Mouse (Mus musculus): ENCODE results near the gene Rln1. TPM values are rescaled to one million over a fixed set of nuclear protein-coding genes. Genes with fewer than 3 reads are reported as not detected.

Gene Rln1
- total and polyA plus RNA-seq, 3 experiments: 0.11 TPM; not detected in 2

- no peak for DNase-seq (ENCODE audit: low spot score)
- peaks cover 45% of the 10 kb centered on the region for H3K36me3 ChIP-seq (replicated peaks)
- H3K27me3 ChIP-seq (ENCODE audit: insufficient read depth, low read length): no peaks in the 10 kb centered on the region
- no peak for TF ChIP-seq TAL1 (conservative IDR thresholded peaks at IDR 0.05; ENCODE audit: low read depth, low read length)
- no peak for TF ChIP-seq GATA1 (IDR thresholded peaks at IDR 0.05; ENCODE audit: borderline replicate concordance, low read length)
- TF ChIP-seq CTCF (IDR thresholded peaks at IDR 0.05; ENCODE audit: low read depth, low read length): no peak
- TF ChIP-seq POLR2AphosphoS5 (IDR thresholded peaks at IDR 0.05; ENCODE audit: insufficient replicate concordance, low read depth, low read length): no peak
- TF ChIP-seq GATA2 (IDR thresholded peaks at IDR 0.05; ENCODE audit: borderline replicate concordance, low read depth, low read length): no peak
- no peak overlapping the region for H3K4me3 ChIP-seq (ENCODE audit: low read depth, low read length)
- no peaks in the 10 kb centered on the region for H3K9me3 ChIP-seq (replicated peaks)
- no peak for ATAC-seq (ENCODE audit: extremely low read depth, insufficient number of reproducible peaks, low FRiP score, poor library complexity, severe bottlenecking)
- peaks cover 45% of the 10 kb centered on the region for H3K4me1 ChIP-seq (ENCODE audit: insufficient read depth, low read depth, low read length)
Measured at GRCm38 (mm10) chr19:29372621-29373020, 38.2 kb upstream of the Rln1 start.

GRCm38 (mm10) chr19:29372138-29372537 lies 37.7 kb upstream of the Rln1 start:
- H3K27me3 ChIP-seq (ENCODE audit: insufficient read depth, low read length): no peaks in the 10 kb centered on the region
- ATAC-seq (ENCODE audit: extremely low read depth, insufficient number of reproducible peaks, low FRiP score, poor library complexity, severe bottlenecking) (no peak), DNase-seq (ENCODE audit: low spot score) (no peak)
- H3K36me3 ChIP-seq (replicated peaks): peaks cover 40% of the 10 kb centered on the region
- no peaks in the 10 kb centered on the region for H3K9me3 ChIP-seq (replicated peaks)
- TF ChIP-seq GATA2 (IDR thresholded peaks at IDR 0.05; ENCODE audit: borderline replicate concordance, low read depth, low read length) (no peak), CTCF (IDR thresholded peaks at IDR 0.05; ENCODE audit: low read depth, low read length) (no peak), TAL1 (conservative IDR thresholded peaks at IDR 0.05; ENCODE audit: low read depth, low read length) (no peak), POLR2AphosphoS5 (IDR thresholded peaks at IDR 0.05; ENCODE audit: insufficient replicate concordance, low read depth, low read length) (no peak), GATA1 (IDR thresholded peaks at IDR 0.05; ENCODE audit: borderline replicate concordance, low read length) (no peak)
- no peak overlapping the region; the same call in 1 of the 2 replicates for H3K4me3 ChIP-seq (ENCODE audit: low read depth, low read length)
- peaks cover 49% of the 10 kb centered on the region for H3K4me1 ChIP-seq (ENCODE audit: insufficient read depth, low read depth, low read length)

GRCm38 (mm10) chr19:29371284-29372081 lies 37.0 kb upstream of the Rln1 start:
- no peaks in the 10 kb centered on the region for H3K9me3 ChIP-seq (replicated peaks)
- TF ChIP-seq GATA1 (IDR thresholded peaks at IDR 0.05; ENCODE audit: borderline replicate concordance, low read length) (no peak), CTCF (IDR thresholded peaks at IDR 0.05; ENCODE audit: low read depth, low read length) (no peak), GATA2 (IDR thresholded peaks at IDR 0.05; ENCODE audit: borderline replicate concordance, low read depth, low read length) (no peak), POLR2AphosphoS5 (IDR thresholded peaks at IDR 0.05; ENCODE audit: insufficient replicate concordance, low read depth, low read length) (no peak), TAL1 (conservative IDR thresholded peaks at IDR 0.05; ENCODE audit: low read depth, low read length) (no peak)
- peak overlapping the region; percentile 28; the same call in 1 of the 2 replicates for H3K4me3 ChIP-seq (ENCODE audit: low read depth, low read length)
- no peaks in the 10 kb centered on the region for H3K27me3 ChIP-seq (ENCODE audit: insufficient read depth, low read length)
- ATAC-seq (ENCODE audit: extremely low read depth, insufficient number of reproducible peaks, low FRiP score, poor library complexity, severe bottlenecking) (no peak), DNase-seq (ENCODE audit: low spot score) (no peak)
- H3K4me1 ChIP-seq (ENCODE audit: insufficient read depth, low read depth, low read length): peaks cover 49% of the 10 kb centered on the region
- H3K36me3 ChIP-seq (replicated peaks): peaks cover 34% of the 10 kb centered on the region

- no peaks in the 10 kb centered on the region for H3K27me3 ChIP-seq (ENCODE audit: insufficient read depth, low read length)
- H3K4me1 ChIP-seq (ENCODE audit: insufficient read depth, low read depth, low read length): peaks cover 55% of the 10 kb centered on the region
- no peak overlapping the region for H3K4me3 ChIP-seq (ENCODE audit: low read depth, low read length)
- no peak for ATAC-seq (ENCODE audit: extremely low read depth, insufficient number of reproducible peaks, low FRiP score, poor library complexity, severe bottlenecking)
- no peak for DNase-seq (ENCODE audit: low spot score)
- TF ChIP-seq POLR2AphosphoS5 (IDR thresholded peaks at IDR 0.05; ENCODE audit: insufficient replicate concordance, low read depth, low read length) (no peak), CTCF (IDR thresholded peaks at IDR 0.05; ENCODE audit: low read depth, low read length) (no peak), GATA1 (IDR thresholded peaks at IDR 0.05; ENCODE audit: borderline replicate concordance, low read length) (no peak), TAL1 (conservative IDR thresholded peaks at IDR 0.05; ENCODE audit: low read depth, low read length) (no peak), GATA2 (IDR thresholded peaks at IDR 0.05; ENCODE audit: borderline replicate concordance, low read depth, low read length) (no peak)
- peaks cover 26% of the 10 kb centered on the region for H3K36me3 ChIP-seq (replicated peaks)
- H3K9me3 ChIP-seq (replicated peaks): no peaks in the 10 kb centered on the region
Measured at GRCm38 (mm10) chr19:29370545-29371283, 36.2 kb upstream of the Rln1 start.

- no peak for ATAC-seq (ENCODE audit: extremely low read depth, insufficient number of reproducible peaks, low FRiP score, poor library complexity, severe bottlenecking)
- TF ChIP-seq TAL1 (conservative IDR thresholded peaks at IDR 0.05; ENCODE audit: low read depth, low read length): no peak
- no peak for TF ChIP-seq POLR2AphosphoS5 (IDR thresholded peaks at IDR 0.05; ENCODE audit: insufficient replicate concordance, low read depth, low read length)
- no peak for TF ChIP-seq GATA2 (IDR thresholded peaks at IDR 0.05; ENCODE audit: borderline replicate concordance, low read depth, low read length)
- TF ChIP-seq GATA1 (IDR thresholded peaks at IDR 0.05; ENCODE audit: borderline replicate concordance, low read length): no peak
- TF ChIP-seq CTCF (IDR thresholded peaks at IDR 0.05; ENCODE audit: low read depth, low read length): no peak
- Histone ChIP-seq H3K36me3 (replicated peaks) (peaks cover 20% of the 10 kb centered on the region), H3K27me3 (ENCODE audit: insufficient read depth, low read length) (no peaks in the 10 kb centered on the region), H3K4me3 (ENCODE audit: low read depth, low read length) (no peak overlapping the region), H3K9me3 (replicated peaks) (no peaks in the 10 kb centered on the region), H3K4me1 (ENCODE audit: insufficient read depth, low read depth, low read length) (peaks cover 59% of the 10 kb centered on the region)
- DNase-seq (ENCODE audit: low spot score): no peak
Measured at GRCm38 (mm10) chr19:29370112-29370511, 35.6 kb upstream of the Rln1 start.

All from G1E (cell line).